Mouse (Mus musculus): ENCODE data around the gene Creb3.

The Creb3 gene

GRCm38 (mm10) chr4:43558028-43558630, 4.0 kb upstream of the Creb3 start:
- DNase-seq (ENCODE audit: low read depth, low spot score), result no peak

GRCm38 (mm10) chr4:43558631-43559356, 3.3 kb upstream of the Creb3 start:
- DNase-seq (ENCODE audit: low read depth, low spot score), result no peak

- no peak for DNase-seq (ENCODE audit: low read depth, low spot score)
Observed at GRCm38 (mm10) chr4:43559519-43560242, 2.5 kb upstream of the Creb3 start.

- no peak for DNase-seq (ENCODE audit: low read depth, low spot score)
Observed at GRCm38 (mm10) chr4:43560243-43560611, 1.9 kb upstream of the Creb3 start.

GRCm38 (mm10) chr4:43560976-43561375, 1.2 kb upstream of the Creb3 start:
- DNase-seq (ENCODE audit: low read depth, low spot score), result no peak

GRCm38 (mm10) chr4:43561436-43561996, 616 bp upstream of the Creb3 start:
- no peak for DNase-seq (ENCODE audit: low read depth, low spot score)

GRCm38 (mm10) chr4:43562769-43563600, 853 bp downstream of the Creb3 start:
- no peak for DNase-seq (ENCODE audit: low read depth, low spot score)

GRCm38 (mm10) chr4:43563601-43563875, 1.4 kb downstream of the Creb3 start:
- no peak for DNase-seq (ENCODE audit: low read depth, low spot score)

GRCm38 (mm10) chr4:43564231-43564630, 2.1 kb downstream of the Creb3 start:
- no peak for DNase-seq (ENCODE audit: low read depth, low spot score)

- DNase-seq (ENCODE audit: low read depth, low spot score), result no peak
Observed at GRCm38 (mm10) chr4:43567140-43567539, 5.0 kb downstream of the Creb3 start.

GRCm38 (mm10) chr4:43571395-43572045, 9.4 kb downstream of the Creb3 start:
- DNase-seq (ENCODE audit: low read depth, low spot score), result no peak

- no peak for DNase-seq (ENCODE audit: low read depth, low spot score)
Observed at GRCm38 (mm10) chr4:43573561-43573960, 11.4 kb downstream of the Creb3 start.

- DNase-seq (ENCODE audit: low read depth, low spot score), result no peak
Observed at GRCm38 (mm10) chr4:43575356-43575755, 13.2 kb downstream of the Creb3 start.

- no peak for DNase-seq (ENCODE audit: low read depth, low spot score)
Observed at GRCm38 (mm10) chr4:43577237-43577881, 15.2 kb downstream of the Creb3 start.

GRCm38 (mm10) chr4:43578376-43579204, 16.5 kb downstream of the Creb3 start, which contains the start of the genes Rgp1 and Gba2:
Gene Rgp1 (plus strand): TSS chr4:43578715.
Gene Gba2 (minus strand): TSS chr4:43578873.
- DNase-seq (ENCODE audit: low read depth, low spot score), result peak; percentile 81

GRCm38 (mm10) chr4:43579256-43579655, 17.1 kb downstream of the Creb3 start:
- no peak for DNase-seq (ENCODE audit: low read depth, low spot score)

GRCm38 (mm10) chr4:43579731-43580130, 17.6 kb downstream of the Creb3 start:
- no peak for DNase-seq (ENCODE audit: low read depth, low spot score)

GRCm38 (mm10) chr4:43580721-43581120, 18.6 kb downstream of the Creb3 start:
- DNase-seq (ENCODE audit: low read depth, low spot score), result no peak

GRCm38 (mm10) chr4:43581381-43581780, 19.2 kb downstream of the Creb3 start:
- no peak for DNase-seq (ENCODE audit: low read depth, low spot score)

- no peak for DNase-seq (ENCODE audit: low read depth, low spot score)
Observed at GRCm38 (mm10) chr4:43582241-43582640, 20.1 kb downstream of the Creb3 start.

All from c-Kit-negative CD71-positive TER-119-positive erythroid progenitor cells, embryonic 14.5 days (primary cell).